Mouse (Mus musculus): ENCODE measurements around the gene Prss8. TPM values are rescaled to one million over a fixed set of nuclear protein-coding genes. Genes with fewer than 3 reads are reported as not detected.
A peak's percentile ranks its signal among the peaks of the same experiment; 100 is the strongest.

Gene Prss8
- 0.06 and 0.08 TPM in 2 replicates for polyA plus RNA-seq (2012; rRNA removed)

GRCm38 (mm10) chr7:127929923-127930322 is at the start of gene Prss8:
TSS of gene Prss8 (minus strand) at chr7:127930104.
- WGBS: 14% methylated on average over 6 of the region's 6 CpGs
- Histone ChIP-seq H3K4me3 (replicated peaks; ENCODE audit: insufficient read depth, low read depth, low read length) (no peak within 1 kb of the TSS), H3K27ac (ENCODE audit: insufficient read depth, low read length) (no peak within 1 kb of the TSS), H3K27me3 (ENCODE audit: control insufficient read depth, insufficient read depth, low read length) (no peaks in the 10 kb centered on the region), H3K4me1 (ENCODE audit: control insufficient read depth, insufficient read depth, low read length) (no peaks in the 10 kb centered on the region)
- DNase-seq: no peak
- TF ChIP-seq CTCF (IDR thresholded peaks at IDR 0.05; ENCODE audit: borderline replicate concordance, insufficient read depth, low read depth, low read length) (no peak), POLR2A (IDR thresholded peaks at IDR 0.05; ENCODE audit: borderline replicate concordance, insufficient read depth, low read length) (no peak)

GRCm38 (mm10) chr7:127978856-127979255 is 49.0 kb upstream of the Prss8 start:
- Histone ChIP-seq H3K27ac (ENCODE audit: insufficient read depth, low read length) (no peak overlapping the region), H3K4me1 (ENCODE audit: control insufficient read depth, insufficient read depth, low read length) (no peaks in the 10 kb centered on the region), H3K27me3 (ENCODE audit: control insufficient read depth, insufficient read depth, low read length) (no peaks in the 10 kb centered on the region), H3K4me3 (replicated peaks; ENCODE audit: insufficient read depth, low read depth, low read length) (no peak overlapping the region)
- DNase-seq: no peak
- WGBS: 97% methylated on average over 2 of the region's 2 CpGs
- TF ChIP-seq POLR2A (IDR thresholded peaks at IDR 0.05; ENCODE audit: borderline replicate concordance, insufficient read depth, low read length): no peak

- DNase-seq: no peak
- Histone ChIP-seq H3K4me1 (ENCODE audit: control insufficient read depth, insufficient read depth, low read length) (0 out of 2 replicates have a peak, but pooled peaks cover 2% of the 10 kb centered on the region), H3K4me3 (replicated peaks; ENCODE audit: insufficient read depth, low read depth, low read length) (no peak overlapping the region), H3K27ac (ENCODE audit: insufficient read depth, low read length) (no peak overlapping the region), H3K27me3 (ENCODE audit: control insufficient read depth, insufficient read depth, low read length) (no peaks in the 10 kb centered on the region)
- WGBS: 82% methylated on average over 2 of the region's 2 CpGs
- no peak for TF ChIP-seq CTCF (IDR thresholded peaks at IDR 0.05; ENCODE audit: borderline replicate concordance, insufficient read depth, low read depth, low read length)
- TF ChIP-seq POLR2A (IDR thresholded peaks at IDR 0.05; ENCODE audit: borderline replicate concordance, insufficient read depth, low read length): no peak
These were observed 44.6 kb upstream of the Prss8 start for GRCm38 (mm10) chr7:127974413-127974930.

GRCm38 (mm10) chr7:127967922-127968828 is 38.3 kb upstream of the Prss8 start:
- peak; percentile 74 to 75 for DNase-seq
- no peak overlapping the region for H3K27ac ChIP-seq (ENCODE audit: insufficient read depth, low read length)
- WGBS: under 1% methylated on average over 39 of the region's 42 CpGs
- H3K4me3 ChIP-seq (replicated peaks; ENCODE audit: insufficient read depth, low read depth, low read length): peak overlapping the region; percentile 89
- H3K27me3 ChIP-seq (ENCODE audit: control insufficient read depth, insufficient read depth, low read length): no peaks in the 10 kb centered on the region
- H3K4me1 ChIP-seq (ENCODE audit: control insufficient read depth, insufficient read depth, low read length): peaks cover 8% of the 10 kb centered on the region; the same call in 1 of the 2 replicates
- no peak for TF ChIP-seq CTCF (IDR thresholded peaks at IDR 0.05; ENCODE audit: borderline replicate concordance, insufficient read depth, low read depth, low read length)
- TF ChIP-seq POLR2A (IDR thresholded peaks at IDR 0.05; ENCODE audit: borderline replicate concordance, insufficient read depth, low read length): no peak

- DNase-seq: peak; percentile 94 to 98
- TF ChIP-seq CTCF (IDR thresholded peaks at IDR 0.05; ENCODE audit: borderline replicate concordance, insufficient read depth, low read depth, low read length) (no peak), POLR2A (IDR thresholded peaks at IDR 0.05; ENCODE audit: borderline replicate concordance, insufficient read depth, low read length) (peak; percentile 99)
- Histone ChIP-seq H3K4me1 (ENCODE audit: control insufficient read depth, insufficient read depth, low read length) (peaks cover 8% of the 10 kb centered on the region; the same call in 1 of the 2 replicates), H3K27ac (ENCODE audit: insufficient read depth, low read length) (peak within 1 kb of the TSS; percentile 97), H3K27me3 (ENCODE audit: control insufficient read depth, insufficient read depth, low read length) (no peaks in the 10 kb centered on the region), H3K4me3 (replicated peaks; ENCODE audit: insufficient read depth, low read depth, low read length) (peak within 1 kb of the TSS; percentile 89)
- under 1% methylated on average over 90 of the region's 92 CpGs for whole genome bisulfite sequencing
These were observed 37.4 kb upstream of the Prss8 start, which contains the start of gene Fus for GRCm38 (mm10) chr7:127967004-127967921. TSS of gene Fus (plus strand) at chr7:127967457.

GRCm38 (mm10) chr7:127966371-127966918 is 36.5 kb upstream of the Prss8 start:
- H3K4me3 ChIP-seq (replicated peaks; ENCODE audit: insufficient read depth, low read depth, low read length): peak overlapping the region; percentile 89
- peak overlapping the region; percentile 97 for H3K27ac ChIP-seq (ENCODE audit: insufficient read depth, low read length)
- TF ChIP-seq CTCF (IDR thresholded peaks at IDR 0.05; ENCODE audit: borderline replicate concordance, insufficient read depth, low read depth, low read length): no peak
- no peak for TF ChIP-seq POLR2A (IDR thresholded peaks at IDR 0.05; ENCODE audit: borderline replicate concordance, insufficient read depth, low read length)
- 7% methylated on average over 10 of the region's 10 CpGs for WGBS
- H3K4me1 ChIP-seq (ENCODE audit: control insufficient read depth, insufficient read depth, low read length): peaks cover 8% of the 10 kb centered on the region; the same call in 1 of the 2 replicates
- peak; percentile 30 to 31 for DNase-seq
- no peaks in the 10 kb centered on the region for H3K27me3 ChIP-seq (ENCODE audit: control insufficient read depth, insufficient read depth, low read length)

GRCm38 (mm10) chr7:127959364-127959763 is 29.5 kb upstream of the Prss8 start:
- TF ChIP-seq CTCF (IDR thresholded peaks at IDR 0.05; ENCODE audit: borderline replicate concordance, insufficient read depth, low read depth, low read length): no peak
- no peak for TF ChIP-seq POLR2A (IDR thresholded peaks at IDR 0.05; ENCODE audit: borderline replicate concordance, insufficient read depth, low read length)
- H3K27me3 ChIP-seq (ENCODE audit: control insufficient read depth, insufficient read depth, low read length): no peaks in the 10 kb centered on the region
- no peaks in the 10 kb centered on the region for H3K4me1 ChIP-seq (ENCODE audit: control insufficient read depth, insufficient read depth, low read length)
- no peak overlapping the region for H3K27ac ChIP-seq (ENCODE audit: insufficient read depth, low read length)
- WGBS: 67% methylated on average over 5 of the region's 5 CpGs
- no peak overlapping the region for H3K4me3 ChIP-seq (replicated peaks; ENCODE audit: insufficient read depth, low read depth, low read length)
- DNase-seq: no peak
